Mouse (Mus musculus) lung, postnatal 0 days (tissue): ENCODE data around the gene Ubr3. TPM values are rescaled to one million over a fixed set of nuclear protein-coding genes. Genes with fewer than 3 reads are reported as not detected.

Experiments used
- ATAC-seq: fragments of 200-750 bp; cut with Nextera tagmentation; 2 replicates; pipeline ENCODE4 v1.8.0; 2017; ENCODE audit warnings: moderate library complexity
- DNase-seq: peaks from one replicate; pipeline ENCODE4 v3.0.0-alpha.2; 2016; ENCODE audit warnings: low spot score
- H3K27ac ChIP-seq: fragments of 300-500 bp; sonication (generic); 2 replicates; pipeline ENCODE4 v1.5.1; 2014; ENCODE audit warnings: antibody characterized with exemption, mild to moderate bottlenecking, low read length, mixed read lengths
- H3K27me3 ChIP-seq: fragments of 300-500 bp; sonication (generic); replicated peaks from 2 replicates; pipeline ENCODE4 v1.6.1; 2014; ENCODE audit warnings: low read length, mixed read lengths; ENCODE audit not compliant: insufficient read depth
- H3K36me3 ChIP-seq: fragments of 300-500 bp; sonication (generic); 2 replicates; pipeline ENCODE4 v1.6.1; 2014; ENCODE audit warnings: low read length, mixed read lengths; ENCODE audit not compliant: insufficient read depth
- H3K4me1 ChIP-seq: fragments of 300-500 bp; sonication (generic); 2 replicates; pipeline ENCODE4 v1.6.1; 2014; ENCODE audit warnings: antibody characterized with exemption, low read depth, low read length, mixed read lengths; ENCODE audit not compliant: insufficient read depth
- H3K4me2 ChIP-seq: fragments of 300-500 bp; sonication (generic); replicated peaks from 2 replicates; pipeline ENCODE4 v1.6.1; 2014; ENCODE audit warnings: low read depth, mild to moderate bottlenecking, low read length, moderate library complexity, mixed read lengths
- H3K4me3 ChIP-seq: fragments of 300-500 bp; sonication (generic); 2 replicates; pipeline ENCODE4 v1.5.1; 2014; ENCODE audit warnings: low read depth, low read length
- H3K9ac ChIP-seq: fragments of 300-500 bp; sonication (generic); replicated peaks from 2 replicates; pipeline ENCODE4 v1.6.1; 2014; ENCODE audit warnings: low read depth, mild to moderate bottlenecking
- H3K9me3 ChIP-seq: fragments of 300-500 bp; sonication (generic); 2 replicates; pipeline ENCODE4 v1.6.1; 2016; ENCODE audit warnings: low read length, mixed read lengths
- CTCF ChIP-seq: IDR thresholded peaks from 2 replicates; pipeline ENCODE4 v1.5.1; 2016; ENCODE audit warnings: antibody characterized with exemption, mild to moderate bottlenecking
- EP300 ChIP-seq: IDR thresholded peaks from 2 replicates; pipeline ENCODE4 v1.6.1; 2016; ENCODE audit warnings: antibody characterized with exemption, mild to moderate bottlenecking, control low read depth
- WGBS: fragments of 180-500 bp; shearing (Covaris S2); extraction: QIAGEN DNeasy Blood & Tissue Kit; methylation state at CpG from one replicate; pipeline ENCODE4 v1.1.7; 2014; 5-methylcytosine and 5-hydroxymethylcytosine counted together
- polyA plus RNA-seq: library from polyadenylated mRNA; unstranded; fragments of >200 nt; fragmentation: Nextera tagmentation; extraction: Ambion mirVana; gene quantifications from 2 replicates; pipeline ENCODE4 v1.2.1, GENCODE M21; 2015

Ubr3 gene
- polyA plus RNA-seq, 1 experiment from 2014 or later = 10.4 TPM

GRCm38 (mm10) chr2:70025711-70026110 is 128.7 kb downstream of the Ubr3 start:
- WGBS = 92% methylated on average over 5 of the region's 5 CpGs
- H3K27me3 ChIP-seq = no peaks in the 10 kb centered on the region
- ATAC-seq = no peak

DNA sequence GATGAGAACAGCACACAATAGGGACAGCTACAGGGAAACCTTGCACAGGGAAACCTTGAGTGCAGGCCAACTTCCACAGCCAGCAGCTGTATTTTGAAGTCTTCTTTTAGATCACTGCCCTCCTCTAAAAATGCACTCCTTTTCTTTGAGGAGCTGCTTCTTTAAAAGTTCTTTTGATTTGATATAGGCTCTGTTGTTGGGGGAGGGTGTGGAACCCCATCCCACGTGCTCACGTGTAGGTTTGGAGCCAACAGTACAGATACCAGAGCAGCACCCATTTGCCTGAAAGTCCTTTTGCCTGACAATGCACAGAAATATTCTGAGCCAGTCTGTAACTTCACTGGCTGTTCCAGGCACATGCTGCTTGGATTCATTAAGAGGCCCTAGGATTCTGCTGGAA is 134.4 kb downstream of the Ubr3 start:
- ATAC-seq = no peak
- 78% methylated on average over 2 of the region's 2 CpGs for WGBS

More at GRCm38 (mm10) chr2:70025711-70026110, 128.7 kb downstream of the Ubr3 start:
- DNase-seq = no peak
- Histone ChIP-seq H3K9ac (no peak overlapping the region), H3K4me3 (no peak overlapping the region), H3K4me1 (no peaks in the 10 kb centered on the region), H3K27ac (no peak overlapping the region), H3K36me3 (peaks cover 11% of the 10 kb centered on the region), H3K9me3 (no peaks in the 10 kb centered on the region), H3K4me2 (no peak overlapping the region)
- TF ChIP-seq CTCF (no peak), EP300 (no peak)

DNA sequence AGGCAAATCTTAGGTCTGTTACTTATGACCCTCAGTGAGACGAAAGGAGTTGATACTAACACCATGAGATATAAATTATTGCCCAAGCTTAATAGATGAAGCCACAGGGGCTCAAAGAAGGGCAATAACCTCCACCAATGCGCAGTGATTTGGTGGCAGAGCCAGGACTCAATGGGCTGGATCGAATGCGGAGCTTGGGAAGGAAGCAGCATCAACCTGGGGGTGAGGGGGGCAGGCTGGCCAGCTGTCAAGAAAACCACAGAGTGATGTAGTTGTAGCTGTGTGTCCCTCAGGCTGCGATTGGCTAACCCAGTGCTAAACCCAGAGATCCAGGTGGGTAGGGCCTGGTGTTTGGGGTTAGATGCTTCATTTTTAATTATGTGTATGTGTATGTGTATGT is 137.8 kb downstream of the Ubr3 start:
- 89% methylated on average over 5 of the region's 5 CpGs for WGBS
- no peak overlapping the region for H3K9ac ChIP-seq
- no peak for DNase-seq
- no peak overlapping the region for H3K4me3 ChIP-seq
- no peak for ATAC-seq
- no peak overlapping the region for H3K4me2 ChIP-seq
- no peaks in the 10 kb centered on the region for H3K9me3 ChIP-seq
- TF ChIP-seq CTCF (no peak), EP300 (no peak)
- no peak overlapping the region for H3K27ac ChIP-seq
- no peaks in the 10 kb centered on the region for H3K27me3 ChIP-seq
- no peaks in the 10 kb centered on the region for H3K36me3 ChIP-seq
- no peaks in the 10 kb centered on the region for H3K4me1 ChIP-seq

More for the DNA sequence above, 134.4 kb downstream of the Ubr3 start:
- no peak for TF ChIP-seq CTCF
- TF ChIP-seq EP300 = no peak
- DNase-seq = no peak
- Histone ChIP-seq H3K27me3 (no peaks in the 10 kb centered on the region), H3K9ac (no peak overlapping the region), H3K4me2 (no peak overlapping the region), H3K9me3 (no peaks in the 10 kb centered on the region), H3K27ac (no peak overlapping the region), H3K4me3 (no peak overlapping the region), H3K36me3 (no peaks in the 10 kb centered on the region), H3K4me1 (no peaks in the 10 kb centered on the region)

DNA sequence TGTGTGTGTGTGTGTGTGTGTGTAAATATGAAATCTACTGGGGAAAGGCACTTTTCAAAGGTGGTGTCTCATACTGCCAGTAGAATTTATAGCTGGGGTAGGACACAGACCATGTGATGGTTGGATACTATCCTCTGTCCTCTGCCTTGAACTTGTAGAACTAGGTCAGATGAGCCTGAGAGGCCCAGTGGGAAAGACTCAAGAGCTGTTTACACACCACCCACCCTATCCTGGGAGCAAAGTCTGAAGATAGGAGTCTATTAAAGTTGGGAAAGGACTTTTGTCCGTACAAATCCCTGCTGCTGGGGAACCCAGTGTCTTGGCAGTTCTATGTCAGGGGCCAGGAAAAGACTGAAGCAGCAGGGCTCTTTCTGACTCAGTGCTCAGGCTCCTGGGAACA is 138.3 kb downstream of the Ubr3 start:
- ATAC-seq (no peak), DNase-seq (no peak)
- no peak overlapping the region for H3K4me3 ChIP-seq
- WGBS = 50% methylated on average over 1 of the region's 1 CpGs
- H3K27me3 ChIP-seq = no peaks in the 10 kb centered on the region
- H3K4me2 ChIP-seq = no peak overlapping the region
- H3K4me1 ChIP-seq = no peaks in the 10 kb centered on the region
- no peaks in the 10 kb centered on the region for H3K36me3 ChIP-seq
- no peak overlapping the region for H3K9ac ChIP-seq
- no peak overlapping the region for H3K27ac ChIP-seq
- no peak for TF ChIP-seq EP300
- TF ChIP-seq CTCF = no peak
- H3K9me3 ChIP-seq = no peaks in the 10 kb centered on the region

DNA sequence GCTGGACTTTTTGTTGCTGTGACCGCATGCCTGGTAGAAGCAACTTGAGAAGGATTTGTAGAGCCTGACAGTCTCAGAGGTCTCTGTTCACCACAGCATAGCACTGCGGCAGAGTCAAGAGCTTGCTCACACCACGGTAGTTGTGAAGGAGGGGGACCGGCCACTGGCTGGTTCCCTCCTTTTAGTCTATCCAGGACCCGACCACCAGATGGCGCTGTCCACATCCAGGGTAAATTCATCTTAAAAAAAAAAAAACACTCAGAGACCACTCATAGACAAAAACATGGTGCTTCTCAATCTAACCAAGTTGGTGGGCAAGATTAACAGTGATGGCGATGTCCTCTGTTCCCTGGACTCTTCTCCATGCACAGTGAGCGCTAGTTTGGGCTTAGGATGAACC is 140.2 kb downstream of the Ubr3 start:
- H3K9ac ChIP-seq = no peak overlapping the region
- H3K9me3 ChIP-seq = no peaks in the 10 kb centered on the region
- WGBS = 73% methylated on average over 8 of the region's 8 CpGs
- DNase-seq = peak; percentile 11
- H3K36me3 ChIP-seq = no peaks in the 10 kb centered on the region
- TF ChIP-seq EP300 (no peak), CTCF (peak; percentile 54)
- no peak overlapping the region for H3K4me2 ChIP-seq
- H3K4me3 ChIP-seq = no peak overlapping the region
- no peaks in the 10 kb centered on the region for H3K4me1 ChIP-seq
- no peak for ATAC-seq
- no peaks in the 10 kb centered on the region for H3K27me3 ChIP-seq
- no peak overlapping the region for H3K27ac ChIP-seq

- Histone ChIP-seq H3K4me1 (no peaks in the 10 kb centered on the region), H3K36me3 (no peaks in the 10 kb centered on the region), H3K27ac (no peak within 1 kb of the TSS), H3K4me2 (no peak within 1 kb of the TSS), H3K4me3 (no peak within 1 kb of the TSS), H3K9ac (no peak within 1 kb of the TSS), H3K27me3 (no peaks in the 10 kb centered on the region), H3K9me3 (no peaks in the 10 kb centered on the region)
- no peak for DNase-seq
- no peak for ATAC-seq
- 35% methylated on average over 7 of the region's 7 CpGs for WGBS
- no peak for TF ChIP-seq CTCF
- no peak for TF ChIP-seq EP300
Observed at GRCm38 (mm10) chr2:70038752-70039151, 141.7 kb downstream of the Ubr3 start, which contains the start of gene Myo3b. Myo3b (plus strand) TSS chr2:70039126.

DNA sequence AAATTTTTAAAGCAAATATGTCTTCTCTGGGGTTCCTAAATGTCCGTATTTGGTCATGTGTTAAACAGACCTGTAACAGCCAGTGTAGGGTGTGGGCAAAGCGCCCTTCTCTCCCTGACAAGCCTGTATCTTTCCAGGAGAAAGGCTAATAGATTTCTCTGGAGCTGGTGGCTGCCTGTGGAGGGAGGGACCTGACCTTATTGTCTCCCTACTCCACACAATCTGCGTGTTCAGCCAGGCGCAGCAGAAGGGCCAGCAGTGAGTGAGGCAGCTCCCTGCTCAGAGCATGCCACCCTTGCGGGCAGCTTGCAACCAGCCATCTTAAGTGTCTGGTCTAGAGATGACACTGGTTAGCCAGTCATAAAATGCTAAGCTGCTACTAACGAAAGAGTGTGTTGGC is 147.4 kb downstream of the Ubr3 start:
- no peak overlapping the region for H3K9ac ChIP-seq
- H3K4me3 ChIP-seq = no peak overlapping the region
- H3K36me3 ChIP-seq = no peaks in the 10 kb centered on the region
- H3K9me3 ChIP-seq = no peaks in the 10 kb centered on the region
- H3K27me3 ChIP-seq = no peaks in the 10 kb centered on the region
- H3K27ac ChIP-seq = no peak overlapping the region
- WGBS = 64% methylated on average over 6 of the region's 6 CpGs
- no peak overlapping the region for H3K4me2 ChIP-seq
- DNase-seq (no peak), ATAC-seq (no peak)
- TF ChIP-seq EP300 (no peak), CTCF (no peak)
- no peaks in the 10 kb centered on the region for H3K4me1 ChIP-seq
